13 mouse cellular contexts compared by ENCODE assay signal in genomic region chr2:103893805-103894204, GRCm38 (mm10).
DNase-seq lines count a peak whose midpoint lies in the region; ATAC-seq lines count a peak whose summit lies in the region.
"Had no signal": no experiment of that assay in that cellular context is flagged by ENCODE, and none has a peak within 500 bp of the region (broad histone marks: within the 10 kb centered on the region; RNA-seq: fewer than 3 reads in every experiment).

No protein-coding gene starts in this region.

- no peaks in the 10 kb centered on the region for H3K36me3 ChIP-seq in lung, embryonic 15.5 days
- no peaks in the 10 kb centered on the region for H3K36me3 ChIP-seq in liver, embryonic 12.5 days
- H3K36me3 ChIP-seq in stomach, embryonic 15.5 days = no peaks in the 10 kb centered on the region

- 0 out of 2 replicates have a peak, but pooled peaks cover 4% of the 10 kb centered on the region for H3K4me1 ChIP-seq in lung, embryonic 15.5 days
- H3K4me1 ChIP-seq in liver, embryonic 12.5 days = peaks cover 97% of the 10 kb centered on the region
- peaks cover 11% of the 10 kb centered on the region; the same call in 1 of the 2 replicates for H3K4me1 ChIP-seq in stomach, embryonic 15.5 days

- no peaks in the 10 kb centered on the region for H3K27me3 ChIP-seq in lung, embryonic 15.5 days
- no peaks in the 10 kb centered on the region for H3K27me3 ChIP-seq in liver, embryonic 12.5 days (replicated peaks)
- no peaks in the 10 kb centered on the region for H3K27me3 ChIP-seq in stomach, embryonic 15.5 days (replicated peaks)

- 25% methylated on average over 2 of the region's 2 CpGs for WGBS in lung, embryonic 15.5 days
- WGBS in liver, embryonic 12.5 days (ENCODE audit: insufficient replicate concordance) = 10% methylated on average over 2 of the region's 2 CpGs
- WGBS in stomach, embryonic 15.5 days = 42% methylated on average over 2 of the region's 2 CpGs

- DNase-seq in lung, postnatal 14 days = no peak
- peak; percentile 93 for DNase-seq in c-Kit-positive CD71-positive TER-119-negative erythroid progenitor cells, embryonic 14.5 days (ENCODE audit: low read depth)
- DNase-seq in layer of hippocampus, adult 9-10 months (ENCODE audit: low spot score) = no peak
- no peak for DNase-seq in heart, adult 11 months
- DNase-seq: adrenal gland, adult 8-10 months; cerebellum, adult 9-10 months; gastrocnemius, postnatal 10 days; kidney, postnatal 36 days had no signal

- H3K27ac ChIP-seq in lung, embryonic 15.5 days = no peak overlapping the region
- H3K27ac ChIP-seq in liver, embryonic 12.5 days = peak overlapping the region; percentile 100
- no peak overlapping the region for H3K27ac ChIP-seq in stomach, embryonic 15.5 days
- H3K27ac ChIP-seq: hindbrain, postnatal 0 days had no signal

- no peak overlapping the region for H3K4me2 ChIP-seq in lung, embryonic 15.5 days
- peak overlapping the region; percentile 77 for H3K4me2 ChIP-seq in liver, embryonic 12.5 days
- no peak overlapping the region for H3K4me2 ChIP-seq in stomach, embryonic 15.5 days

- no peaks in the 10 kb centered on the region for H3K9me3 ChIP-seq in lung, embryonic 15.5 days
- H3K9me3 ChIP-seq in liver, embryonic 12.5 days (replicated peaks) = no peaks in the 10 kb centered on the region
- H3K9me3 ChIP-seq in stomach, embryonic 15.5 days = no peaks in the 10 kb centered on the region

- ATAC-seq in lung, embryonic 15.5 days (ENCODE audit: borderline replicate concordance, extremely low read depth, low FRiP score, low TSS enrichment) = peak; percentile 66; the same call in 1 of the 2 replicates
- peak; percentile 93 for ATAC-seq in liver, embryonic 12.5 days
- peak; percentile 95 for ATAC-seq in stomach, embryonic 15.5 days (ENCODE audit: insufficient read depth, low FRiP score, low read depth)
- ATAC-seq: hindbrain, postnatal 0 days; midbrain, embryonic 16.5 days had no signal

- no peak overlapping the region for H3K4me3 ChIP-seq in lung, embryonic 15.5 days
- H3K4me3 ChIP-seq in liver, embryonic 12.5 days = peak overlapping the region; percentile 44
- H3K4me3 ChIP-seq in stomach, embryonic 15.5 days (replicated peaks) = no peak overlapping the region

- no peak overlapping the region for H3K9ac ChIP-seq in lung, embryonic 15.5 days
- H3K9ac ChIP-seq in liver, embryonic 12.5 days = peak overlapping the region; percentile 77
- no peak overlapping the region for H3K9ac ChIP-seq in stomach, embryonic 15.5 days
